Mouse (Mus musculus) spleen, adult 2 months (tissue): ENCODE measurements around the gene Lyve1.

ENCODE experiments used
- CTCF ChIP-seq: fragments of 200-500 bp; IDR thresholded peaks from 2 replicates; pipeline ENCODE4 v1.5.1; 2011; ENCODE audit warnings: mild to moderate bottlenecking, inconsistent platforms; ENCODE audit not compliant: insufficient read depth, insufficient read length, insufficient replicate concordance; ENCODE audit errors: extremely low read depth
- POLR2A ChIP-seq: fragments of 200-500 bp; IDR thresholded peaks from 2 replicates; pipeline ENCODE4 v1.6.1; 2011; ENCODE audit warnings: low read depth, low read length, inconsistent platforms

GRCm38 (mm10) chr7:110853611-110854010 lies 9.4 kb downstream of the Lyve1 start:
- TF ChIP-seq POLR2A = no peak
- TF ChIP-seq CTCF = no peak
